Mouse (Mus musculus) bone marrow macrophage, adult 2 months (primary cell): Measurements from ENCODE around the gene C9orf72.

Experiments used
- CTCF ChIP-seq: IDR thresholded peaks from 2 replicates; pipeline ENCODE4 v1.5.1; 2012; ENCODE audit warnings: low read depth, mild to moderate bottlenecking, low read length, moderate library complexity
- POLR2A ChIP-seq: IDR thresholded peaks from 2 replicates; pipeline ENCODE4 v1.6.1; 2012; ENCODE audit warnings: mild to moderate bottlenecking, low read depth, low read length, borderline replicate concordance

DNA sequence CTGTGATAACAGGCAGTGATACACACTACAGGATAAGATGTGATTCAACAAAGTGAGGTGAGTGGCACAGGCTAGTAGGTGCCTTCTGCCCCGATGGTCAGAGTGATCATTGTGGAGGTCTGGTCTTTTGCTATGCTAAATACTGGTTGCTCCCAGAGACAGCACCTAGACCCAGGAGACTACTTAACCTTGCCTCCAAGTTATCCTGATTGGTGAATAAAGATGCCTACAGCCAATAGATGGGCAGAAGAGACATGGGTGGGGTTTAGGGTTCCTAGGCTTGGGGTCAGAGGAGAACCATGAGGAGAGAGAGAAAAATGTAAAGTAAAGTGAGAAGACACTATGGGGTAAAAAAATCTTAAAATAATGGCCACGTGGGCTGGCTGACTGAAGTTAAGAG is 4.8 kb downstream of the C9orf72 start:
- TF ChIP-seq CTCF (no peak), POLR2A (no peak)
